Mouse (Mus musculus) heart, adult 2 months (tissue): Measurements from ENCODE around the gene Gm42715.

ENCODE experiments used
- CTCF ChIP-seq: fragments of 200-600 bp; IDR thresholded peaks from 2 replicates; pipeline ENCODE4 v1.8.1; 2022; ENCODE audit warnings: antibody characterized with exemption, mild to moderate bottlenecking, moderate library complexity
- EP300 ChIP-seq: fragments of 200-500 bp; IDR thresholded peaks from 2 replicates; pipeline ENCODE4 v1.6.1; 2011; ENCODE audit warnings: low read depth, low read length, control low read depth; ENCODE audit not compliant: insufficient read depth
- POLR2A ChIP-seq: fragments of 200-500 bp; IDR thresholded peaks from 2 replicates; pipeline ENCODE4 v1.6.1; 2011; ENCODE audit warnings: mild to moderate bottlenecking, low read depth, low read length, control low read depth; ENCODE audit not compliant: insufficient read depth

DNA sequence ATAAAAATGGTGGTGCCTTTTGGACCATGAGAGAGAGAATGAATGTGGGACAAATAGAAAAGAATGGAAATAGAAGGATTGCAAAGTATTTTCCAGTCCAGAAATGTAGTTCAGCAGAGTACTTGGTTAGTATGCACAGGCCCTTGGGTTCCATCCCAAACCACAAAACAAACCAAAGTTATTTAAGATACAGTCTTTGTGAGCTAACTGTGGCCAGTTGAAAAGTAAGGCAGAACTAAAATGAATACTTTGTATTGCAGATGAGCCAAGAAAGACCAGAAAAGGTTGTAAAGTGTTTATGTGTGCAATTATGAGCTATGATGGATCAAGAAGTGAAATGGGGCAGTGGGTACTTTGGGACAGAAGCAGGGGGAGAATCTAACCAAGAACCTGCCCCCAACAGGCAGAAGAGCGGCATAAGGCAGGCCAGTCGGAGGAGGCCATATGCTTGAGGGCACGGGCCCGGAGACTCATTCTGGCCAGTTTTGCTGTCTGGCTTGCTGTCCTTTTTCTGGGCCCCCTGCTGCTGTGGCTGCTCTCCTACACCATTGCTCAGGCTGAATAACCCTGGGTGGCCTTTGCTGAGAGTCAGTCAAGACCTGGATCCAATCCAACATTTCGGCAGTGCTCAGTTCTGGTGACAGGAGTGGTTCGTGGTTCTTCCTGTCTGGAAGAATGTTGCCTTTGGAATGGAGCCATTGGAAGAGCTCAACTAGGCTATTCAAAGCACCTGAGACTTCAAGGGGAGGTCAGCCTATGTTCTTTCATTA lies 45.2 kb downstream of the Gm42715 start:
- TF ChIP-seq CTCF (peak; percentile 42), POLR2A (no peak), EP300 (no peak)
